Mouse (Mus musculus): Measurements from ENCODE around the gene Zfp90.

GRCm38 (mm10) chr8:106410055-106410454 is 5.1 kb upstream of the Zfp90 start:
- TF ChIP-seq EP300 (IDR thresholded peaks at IDR 0.05; ENCODE audit: low read depth): no peak
- no peak for TF ChIP-seq CTCF (IDR thresholded peaks at IDR 0.05; ENCODE audit: low read depth)

Measured in liver, postnatal 0 days (tissue).